8 mouse cellular contexts compared by ENCODE assay signal in genomic region chr1:24378125-24378821, GRCm38 (mm10).
A peak's percentile ranks its signal among the peaks of the same experiment; 100 is the strongest.
DNase-seq lines count a peak whose midpoint lies in the region; ATAC-seq lines count a peak whose summit lies in the region.

No protein-coding gene starts in this region.

- peak; percentile 92 for ATAC-seq in frontal cortex, adult (ENCODE audit: low TSS enrichment)

- peak; percentile 5 to 57 for DNase-seq in adrenal gland, adult (ENCODE audit: inconsistent age in 2 of 2, low spot score in 1 of 2)
- no peak for DNase-seq in adrenal gland, postnatal 4 days (ENCODE audit: low spot score in 2 of 2)
- peak; percentile 12 for DNase-seq in thymus, postnatal 4 days
- no peak for DNase-seq in thymus, postnatal 0 days (ENCODE audit: low spot score)
- DNase-seq in layer of hippocampus, adult 9-11 months = peak; percentile 18
- peak; percentile 35 for DNase-seq in mesoderm, embryonic 11.5 days (ENCODE audit: low read depth, low spot score)
- DNase-seq in telencephalon, adult 2 months (ENCODE audit: low read depth, low spot score) = peak; percentile 41

Comparison
In these comparisons a context has a peak if more than half of its experiments do, and no peak if none do; other contexts are left out.
1. DNase-seq: peak in adrenal gland, adult (2 of 2), thymus, postnatal 4 days (single experiment), layer of hippocampus, adult 9-11 months (single experiment), mesoderm, embryonic 11.5 days (single experiment) and telencephalon, adult 2 months (single experiment); none in adrenal gland, postnatal 4 days (0 of 2) and thymus, postnatal 0 days (single experiment).